Mouse (Mus musculus) spleen, adult 2 months (tissue): ENCODE results near the gene Mpeg1. TPM values are rescaled to one million over a fixed set of nuclear protein-coding genes. Genes with fewer than 3 reads are reported as not detected.

Source experiments
- DNase-seq, 2 experiments: peaks; one replicate each; pipeline versions ENCODE4 v3.0.0 to v3.0.0-alpha.2; 2012 to 2021; ENCODE audit warnings: low spot score in 2 of 2, low read depth in 1 of 2
- H3K27ac ChIP-seq: fragments of 200-500 bp; 2 replicates; pipeline ENCODE4 v1.5.1; 2012; ENCODE audit warnings: low read length, inconsistent platforms; ENCODE audit not compliant: insufficient read depth
- H3K27me3 ChIP-seq: fragments of 200-500 bp; 2 replicates; pipeline ENCODE4 v1.6.1; 2012; ENCODE audit warnings: mild to moderate bottlenecking, moderate library complexity, low read length, inconsistent platforms; ENCODE audit not compliant: control insufficient read depth, insufficient read depth
- H3K36me3 ChIP-seq: fragments of 200-500 bp; 2 replicates; pipeline ENCODE4 v1.6.1; 2012; ENCODE audit warnings: mild to moderate bottlenecking, low read length, inconsistent platforms; ENCODE audit not compliant: control insufficient read depth, insufficient read depth
- H3K4me1 ChIP-seq: fragments of 200-500 bp; 2 replicates; pipeline ENCODE4 v1.6.1; 2011; ENCODE audit warnings: inconsistent platforms; ENCODE audit not compliant: control insufficient read depth, insufficient read depth, insufficient read length
- H3K4me3 ChIP-seq: fragments of 200-500 bp; 2 replicates; pipeline ENCODE4 v1.5.1; 2011; ENCODE audit warnings: mild to moderate bottlenecking, inconsistent platforms; ENCODE audit not compliant: insufficient read depth, insufficient read length; ENCODE audit errors: extremely low read depth
- CTCF ChIP-seq: fragments of 200-500 bp; IDR thresholded peaks from 2 replicates; pipeline ENCODE4 v1.5.1; 2011; ENCODE audit warnings: mild to moderate bottlenecking, inconsistent platforms; ENCODE audit not compliant: insufficient read depth, insufficient read length, insufficient replicate concordance; ENCODE audit errors: extremely low read depth
- POLR2A ChIP-seq: fragments of 200-500 bp; IDR thresholded peaks from 2 replicates; pipeline ENCODE4 v1.6.1; 2011; ENCODE audit warnings: low read depth, low read length, inconsistent platforms
- WGBS: fragments of 180-500 bp; shearing (Covaris S2); methylation state at CpG from one replicate; pipeline ENCODE4 v1.1.7; 2018; 5-methylcytosine and 5-hydroxymethylcytosine counted together
- polyA plus RNA-seq: library from polyadenylated mRNA; depleted of rRNA; stranded (reverse); fragments of >200 nt; gene quantifications from 2 replicates; pipeline ENCODE4 v1.2.3, GENCODE M21; 2012; rRNA removed

Mpeg1 gene
- polyA plus RNA-seq, 1 experiment: 41.7 TPM

- Histone ChIP-seq H3K4me3 (no peak overlapping the region), H3K36me3 (no peaks in the 10 kb centered on the region), H3K4me1 (no peaks in the 10 kb centered on the region), H3K27ac (no peak overlapping the region), H3K27me3 (peaks cover 2% of the 10 kb centered on the region; the same call in 1 of the 2 replicates)
- TF ChIP-seq POLR2A: no peak
- no peak for TF ChIP-seq CTCF
- 70% methylated on average over 2 of the region's 2 CpGs for WGBS
- no peak for DNase-seq
Observed at GRCm38 (mm10) chr19:12499485-12499884, 38.9 kb downstream of the Mpeg1 start.

DNA sequence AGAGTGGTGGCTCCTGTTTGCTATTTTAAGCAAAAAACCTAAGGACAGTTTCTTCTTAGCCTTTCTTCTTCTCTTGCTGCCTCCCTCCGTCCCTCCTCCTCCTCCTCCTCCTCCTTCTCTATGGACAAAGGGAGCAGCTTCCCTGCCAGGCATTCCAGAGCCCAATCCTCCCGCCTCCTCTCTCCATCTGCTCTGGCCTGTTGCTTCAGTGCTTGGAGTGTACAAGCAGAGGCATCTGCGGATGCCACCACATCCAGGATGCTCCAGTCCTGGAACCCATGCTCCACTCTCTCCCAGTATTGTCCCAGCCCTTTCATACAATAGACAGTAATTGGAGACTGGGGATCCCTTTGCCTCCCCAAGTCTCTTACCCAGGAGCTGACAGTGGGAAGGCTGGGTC is 39.5 kb downstream of the Mpeg1 start:
- TF ChIP-seq CTCF (no peak), POLR2A (no peak)
- Histone ChIP-seq H3K27ac (no peak overlapping the region), H3K4me3 (no peak overlapping the region), H3K27me3 (peaks cover 2% of the 10 kb centered on the region; the same call in 1 of the 2 replicates), H3K4me1 (no peaks in the 10 kb centered on the region), H3K36me3 (no peaks in the 10 kb centered on the region)
- DNase-seq: no peak
- 71% methylated on average over 3 of the region's 3 CpGs for WGBS

DNA sequence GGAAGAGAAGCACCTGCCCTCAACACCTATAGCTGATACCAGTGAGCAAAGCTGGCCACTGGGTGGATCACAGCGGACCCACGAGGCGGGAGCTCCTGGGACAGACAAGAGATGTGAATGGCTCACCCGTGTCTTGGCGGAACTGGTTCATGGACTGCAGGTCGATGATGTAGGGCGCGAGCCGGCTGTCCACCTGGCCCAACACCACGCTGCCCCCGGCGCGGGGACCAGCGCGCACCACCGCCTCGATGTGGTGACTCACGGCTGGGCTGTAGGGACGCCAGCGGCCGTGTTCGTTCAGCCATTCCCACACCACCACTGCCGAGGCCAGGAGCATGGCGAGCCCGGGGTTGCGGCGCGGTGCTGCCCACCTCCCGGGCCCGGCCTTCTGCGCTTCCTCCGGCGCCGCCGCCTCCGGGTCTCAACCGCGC is 40.3 kb downstream of the Mpeg1 start:
- WGBS: 3% methylated on average over 38 of the region's 38 CpGs
- TF ChIP-seq POLR2A: no peak
- no peak for TF ChIP-seq CTCF
- DNase-seq: no peak

GRCm38 (mm10) chr19:12501370-12502347 is 41.1 kb downstream of the Mpeg1 start, which contains the start of gene Dtx4:
Gene Dtx4, minus strand, starts transcription at chr19:12501454.
- Histone ChIP-seq H3K36me3 (no peaks in the 10 kb centered on the region), H3K4me1 (no peaks in the 10 kb centered on the region), H3K4me3 (peak within 1 kb of the TSS; percentile 65), H3K27ac (no peak within 1 kb of the TSS), H3K27me3 (peaks cover 2% of the 10 kb centered on the region; the same call in 1 of the 2 replicates)
- TF ChIP-seq CTCF (peak; percentile 95; the same call in 1 of the 2 replicates), POLR2A (no peak)
- WGBS: under 1% methylated on average over 74 of the region's 80 CpGs
- peak; percentile 80 to 91 for DNase-seq

More for the DNA sequence above, 40.3 kb downstream of the Mpeg1 start:
- no peaks in the 10 kb centered on the region for H3K4me1 ChIP-seq
- peaks cover 2% of the 10 kb centered on the region; the same call in 1 of the 2 replicates for H3K27me3 ChIP-seq
- peak overlapping the region; percentile 65 for H3K4me3 ChIP-seq
- no peak overlapping the region for H3K27ac ChIP-seq
- no peaks in the 10 kb centered on the region for H3K36me3 ChIP-seq

GRCm38 (mm10) chr19:12502756-12503155 is 42.2 kb downstream of the Mpeg1 start:
- H3K27ac ChIP-seq: no peak overlapping the region
- DNase-seq: no peak
- 82% methylated on average over 7 of the region's 7 CpGs for WGBS
- H3K27me3 ChIP-seq: peaks cover 2% of the 10 kb centered on the region; the same call in 1 of the 2 replicates
- H3K4me3 ChIP-seq: no peak overlapping the region
- H3K36me3 ChIP-seq: no peaks in the 10 kb centered on the region
- no peaks in the 10 kb centered on the region for H3K4me1 ChIP-seq
- TF ChIP-seq CTCF (no peak), POLR2A (no peak)

DNA sequence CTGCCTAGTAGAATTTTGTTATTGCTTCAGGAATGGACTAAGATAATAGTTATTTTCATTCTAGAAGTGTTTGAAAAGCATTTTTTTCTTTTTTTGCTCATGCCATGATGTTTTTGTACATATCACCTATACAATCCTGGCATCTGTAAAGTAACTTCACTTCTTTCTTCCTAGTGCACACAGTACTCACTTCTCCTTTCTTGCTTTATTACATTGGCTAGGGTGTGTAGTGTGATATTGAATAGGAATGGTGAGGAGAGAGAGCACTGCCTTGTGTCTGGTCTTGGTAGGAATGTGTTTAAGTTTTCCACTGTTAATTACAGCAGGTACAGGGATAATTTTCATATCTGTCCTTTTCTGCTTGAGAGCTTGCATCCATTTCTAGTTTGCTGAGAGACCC is 54.0 kb downstream of the Mpeg1 start:
- TF ChIP-seq POLR2A: no peak
- no peak for TF ChIP-seq CTCF
- DNase-seq: no peak

More for the DNA sequence above, 54.0 kb downstream of the Mpeg1 start:
- Histone ChIP-seq H3K4me3 (no peak overlapping the region), H3K4me1 (0 out of 2 replicates have a peak, but pooled peaks cover 4% of the 10 kb centered on the region), H3K36me3 (no peaks in the 10 kb centered on the region), H3K27me3 (no peaks in the 10 kb centered on the region), H3K27ac (no peak overlapping the region)

Other genes starting within 250 kb of the Mpeg1 start
- not detected in 2 replicates for gene Olfr1432, start 228.2 kb upstream of the Mpeg1 start, polyA plus RNA-seq
- not detected in 2 replicates for gene Olfr262, start 219.1 kb upstream of the Mpeg1 start, polyA plus RNA-seq
- not detected in 2 replicates for gene Olfr235, start 199.7 kb upstream of the Mpeg1 start, polyA plus RNA-seq
- gene Olfr1434, start 180.9 kb upstream of the Mpeg1 start, polyA plus RNA-seq: not detected in 2 replicates
- gene Olfr1436, start 161.6 kb upstream of the Mpeg1 start, polyA plus RNA-seq: not detected in 2 replicates
- not detected in 2 replicates for gene Olfr1437, start 135.7 kb upstream of the Mpeg1 start, polyA plus RNA-seq
- not detected in 2 replicates for gene Olfr1438-ps1, start 124.9 kb upstream of the Mpeg1 start, polyA plus RNA-seq
- not detected in 2 replicates for gene Olfr1440, start 73.5 kb upstream of the Mpeg1 start, polyA plus RNA-seq
- gene Olfr1441, start 43.3 kb upstream of the Mpeg1 start, polyA plus RNA-seq: not detected in 2 replicates
- gene Pfpl, start 32.9 kb upstream of the Mpeg1 start, polyA plus RNA-seq: not detected in 2 replicates
- gene Dtx4, start 40.7 kb downstream of the Mpeg1 start, polyA plus RNA-seq: 4.3 TPM in 2 replicates
- gene Fam111a, start 85.0 kb downstream of the Mpeg1 start, polyA plus RNA-seq: 4.9 and 6.4 TPM in 2 replicates
- not detected in 2 replicates for gene Gm4952, start 139.2 kb downstream of the Mpeg1 start, polyA plus RNA-seq
- not detected in 2 replicates for gene Glyat, start 172.5 kb downstream of the Mpeg1 start, polyA plus RNA-seq
- gene Olfr1442, start 209.7 kb downstream of the Mpeg1 start, polyA plus RNA-seq: not detected in 2 replicates
- not detected in 2 replicates for gene Olfr1443, start 217.3 kb downstream of the Mpeg1 start, polyA plus RNA-seq
- gene Keg1, start 235.0 kb downstream of the Mpeg1 start, polyA plus RNA-seq: 0.30 TPM in 1 of 2 replicates, not detected in the other